Mouse (Mus musculus) lung, adult 2 months (tissue): ENCODE measurements around the gene Dbnl. TPM values are rescaled to one million over a fixed set of nuclear protein-coding genes. Genes with fewer than 3 reads are reported as not detected.

ENCODE experiments used
- DNase-seq: peaks from one replicate; pipeline ENCODE4 v3.0.0; 2022
- H3K4me1 ChIP-seq: fragments of 200-500 bp; 2 replicates; pipeline ENCODE4 v1.6.1; 2011; ENCODE audit warnings: low read length; ENCODE audit not compliant: control insufficient read depth, insufficient read depth
- H3K4me3 ChIP-seq: fragments of 200-500 bp; replicated peaks from 2 replicates; pipeline ENCODE3; 2011; ENCODE audit warnings: low read depth, mild to moderate bottlenecking, control low read depth, low read length; ENCODE audit errors: extremely low read depth
- CTCF ChIP-seq: fragments of 200-500 bp; IDR thresholded peaks from 2 replicates; pipeline ENCODE4 v1.5.1; 2011; ENCODE audit warnings: mild to moderate bottlenecking, low read length, control low read depth; ENCODE audit not compliant: insufficient read depth
- POLR2A ChIP-seq: fragments of 200-500 bp; IDR thresholded peaks from 2 replicates; pipeline ENCODE4 v1.6.1; 2011; ENCODE audit warnings: low read depth, mild to moderate bottlenecking, control low read depth, low read length, borderline replicate concordance; ENCODE audit errors: extremely low read depth
- WGBS: fragments of 180-500 bp; shearing (Covaris S2); methylation state at CpG from one replicate; pipeline ENCODE4 v1.1.7; 2018; 5-methylcytosine and 5-hydroxymethylcytosine counted together
- polyA plus RNA-seq: library from polyadenylated mRNA; depleted of rRNA; stranded (reverse); fragments of >200 nt; gene quantifications from 2 replicates; pipeline ENCODE4 v1.2.3, GENCODE M21; 2012

Dbnl gene
- polyA plus RNA-seq, 1 experiment: 91.4 TPM

DNA sequence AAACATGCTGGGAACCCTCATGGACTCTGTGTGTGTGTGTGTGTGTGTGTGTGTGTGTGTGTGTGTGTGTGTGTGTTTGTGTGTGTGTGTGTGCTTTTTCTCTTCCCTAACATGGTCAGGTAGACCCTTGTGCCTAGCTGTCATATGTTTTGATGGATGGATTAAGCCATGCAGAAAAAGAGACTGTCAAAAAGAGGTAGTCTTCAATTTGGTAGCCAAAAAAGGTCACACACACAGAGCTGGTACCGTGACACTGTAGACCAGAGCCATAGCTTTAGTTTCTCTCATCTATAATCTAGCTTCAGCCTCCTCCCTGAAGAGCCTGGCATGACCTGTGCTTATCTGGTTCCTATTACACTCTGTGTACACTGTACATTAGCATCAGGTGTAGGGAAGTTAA lies 2.1 kb downstream of the Dbnl start:
- TF ChIP-seq POLR2A (no peak), CTCF (no peak)
- Histone ChIP-seq H3K4me1 (peaks cover 3% of the 10 kb centered on the region; the same call in 1 of the 2 replicates), H3K4me3 (no peak overlapping the region)
- WGBS: 85% methylated on average over 1 of the region's 1 CpGs
- no peak for DNase-seq

- Histone ChIP-seq H3K4me3 (no peak overlapping the region), H3K4me1 (peaks cover 4% of the 10 kb centered on the region; the same call in 1 of the 2 replicates)
- TF ChIP-seq CTCF: no peak
- no peak for TF ChIP-seq POLR2A
- DNase-seq: no peak
- 72% methylated on average over 9 of the region's 9 CpGs for WGBS
Observed at GRCm38 (mm10) chr11:5795290-5795689, 7.0 kb downstream of the Dbnl start.

DNA sequence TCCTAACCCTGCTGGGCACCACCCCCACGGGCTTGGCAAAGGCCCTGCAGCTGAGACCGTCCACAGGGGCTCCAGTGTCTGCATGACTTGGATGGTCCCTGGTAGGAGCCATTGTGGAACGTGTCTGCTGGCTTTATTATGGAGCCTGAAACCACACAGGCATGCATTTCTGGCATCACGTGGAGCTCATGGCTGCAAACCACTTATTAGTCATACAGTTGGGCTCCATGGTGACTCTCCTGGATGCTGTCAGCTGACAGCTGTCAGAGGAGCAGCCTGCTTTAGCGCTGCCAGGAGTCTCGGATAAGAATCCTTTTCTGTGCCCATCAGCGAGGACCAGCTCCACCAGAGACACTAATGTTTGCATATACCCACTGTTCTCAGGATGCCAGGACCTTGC lies 7.4 kb downstream of the Dbnl start:
- no peak for DNase-seq
- H3K4me1 ChIP-seq: peaks cover 6% of the 10 kb centered on the region
- WGBS: 77% methylated on average over 7 of the region's 7 CpGs
- TF ChIP-seq POLR2A (no peak), CTCF (no peak)
- no peak overlapping the region for H3K4me3 ChIP-seq

DNA sequence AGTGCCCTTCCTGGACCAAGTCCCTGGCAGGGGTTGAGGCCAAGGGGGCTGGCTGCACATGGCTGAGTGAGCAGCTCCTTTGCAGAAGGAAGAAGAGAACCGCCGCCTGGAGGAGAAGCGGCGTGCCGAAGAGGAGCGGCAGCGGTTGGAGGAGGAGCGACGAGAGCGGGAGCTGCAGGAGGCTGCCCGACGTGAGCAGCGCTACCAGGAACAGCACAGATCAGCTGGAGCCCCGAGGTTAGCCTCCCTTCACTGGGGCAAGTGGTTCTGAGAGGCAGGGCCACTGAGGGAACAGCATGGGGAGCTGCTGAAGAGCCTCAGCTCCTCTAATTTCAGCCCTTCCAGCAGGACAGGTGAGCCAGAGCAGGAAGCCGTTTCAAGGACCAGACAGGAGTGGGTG lies 8.7 kb downstream of the Dbnl start:
- 87% methylated on average over 15 of the region's 15 CpGs for WGBS
- Histone ChIP-seq H3K4me3 (no peak overlapping the region), H3K4me1 (peaks cover 11% of the 10 kb centered on the region)
- TF ChIP-seq POLR2A (no peak), CTCF (no peak)
- no peak for DNase-seq

GRCm38 (mm10) chr11:5797371-5797770 lies 9.1 kb downstream of the Dbnl start:
- Histone ChIP-seq H3K4me3 (no peak overlapping the region), H3K4me1 (peaks cover 12% of the 10 kb centered on the region)
- TF ChIP-seq CTCF: no peak
- TF ChIP-seq POLR2A: no peak
- no peak for DNase-seq
- WGBS: 82% methylated on average over 11 of the region's 11 CpGs

- H3K4me3 ChIP-seq: no peak overlapping the region
- H3K4me1 ChIP-seq: peaks cover 15% of the 10 kb centered on the region
- 96% methylated on average over 5 of the region's 5 CpGs for WGBS
- no peak for DNase-seq
- TF ChIP-seq CTCF (no peak), POLR2A (no peak)
Observed at GRCm38 (mm10) chr11:5797928-5798327, 9.6 kb downstream of the Dbnl start.

DNA sequence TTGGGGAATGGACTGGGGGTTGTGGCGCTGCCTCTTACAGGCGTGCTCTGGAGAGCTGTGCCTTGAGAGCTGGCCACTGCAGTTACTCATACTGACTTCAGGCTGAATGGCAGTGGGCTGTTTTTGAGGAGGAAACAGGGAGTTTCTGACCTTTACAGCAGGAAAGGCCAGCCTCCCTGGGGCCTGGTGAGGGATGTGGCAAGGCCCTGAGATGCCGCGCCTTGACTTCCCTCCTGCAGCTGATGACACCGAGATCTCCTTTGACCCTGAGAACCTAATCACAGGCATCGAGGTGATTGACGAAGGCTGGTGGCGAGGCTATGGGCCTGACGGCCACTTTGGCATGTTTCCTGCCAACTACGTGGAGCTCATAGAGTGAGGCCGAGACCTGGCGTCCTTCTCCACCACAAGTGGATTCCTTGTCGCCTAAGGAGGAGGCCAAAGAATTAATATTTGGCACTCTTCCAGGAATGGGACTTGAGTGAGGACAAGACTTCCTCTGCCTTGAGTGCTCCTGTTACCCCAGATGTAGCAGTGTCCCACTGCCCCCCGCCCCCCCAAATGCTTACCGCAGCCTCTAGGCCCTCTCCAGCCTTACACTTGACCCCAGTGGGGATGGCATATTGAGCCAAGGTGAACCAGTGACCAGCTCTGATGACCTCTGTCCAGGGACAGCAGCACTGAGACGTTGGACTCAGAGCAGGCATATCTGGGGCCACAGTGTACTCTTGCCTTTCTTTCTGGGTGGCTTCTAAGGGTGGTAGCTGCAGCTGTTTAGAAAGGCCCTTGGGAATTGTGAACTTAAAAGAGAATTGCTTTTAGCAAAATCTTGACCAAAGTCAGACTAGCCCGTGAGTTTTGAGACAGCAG lies 11.6 kb downstream of the Dbnl start:
- DNase-seq: peak; percentile 73
- H3K4me3 ChIP-seq: no peak overlapping the region
- TF ChIP-seq CTCF (no peak), POLR2A (no peak)
- H3K4me1 ChIP-seq: peaks cover 15% of the 10 kb centered on the region
- 58% methylated on average over 17 of the region's 17 CpGs for WGBS

DNA sequence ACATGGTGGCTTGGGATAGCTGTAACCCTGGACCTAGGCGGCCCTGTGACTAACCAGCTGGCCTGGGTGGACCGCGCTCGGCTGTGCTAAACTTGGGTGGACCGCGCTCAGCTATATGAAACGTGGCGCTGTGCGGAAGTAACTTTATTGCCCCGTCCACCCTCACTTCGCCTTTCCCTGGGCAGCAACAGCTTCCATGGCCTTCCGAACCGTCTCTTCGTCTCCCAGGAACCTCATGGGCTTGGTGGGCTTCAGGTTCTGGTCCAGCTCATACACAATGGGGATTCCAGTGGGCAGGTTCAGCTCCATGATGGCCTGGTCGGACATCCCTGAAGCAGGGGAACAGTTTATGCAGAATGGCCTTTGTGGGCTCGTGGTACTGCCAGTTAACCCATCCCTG lies 13.2 kb downstream of the Dbnl start:
- H3K4me3 ChIP-seq: no peak overlapping the region
- H3K4me1 ChIP-seq: peaks cover 15% of the 10 kb centered on the region
- 91% methylated on average over 16 of the region's 16 CpGs for WGBS
- DNase-seq: no peak
- TF ChIP-seq CTCF: no peak
- TF ChIP-seq POLR2A: no peak

DNA sequence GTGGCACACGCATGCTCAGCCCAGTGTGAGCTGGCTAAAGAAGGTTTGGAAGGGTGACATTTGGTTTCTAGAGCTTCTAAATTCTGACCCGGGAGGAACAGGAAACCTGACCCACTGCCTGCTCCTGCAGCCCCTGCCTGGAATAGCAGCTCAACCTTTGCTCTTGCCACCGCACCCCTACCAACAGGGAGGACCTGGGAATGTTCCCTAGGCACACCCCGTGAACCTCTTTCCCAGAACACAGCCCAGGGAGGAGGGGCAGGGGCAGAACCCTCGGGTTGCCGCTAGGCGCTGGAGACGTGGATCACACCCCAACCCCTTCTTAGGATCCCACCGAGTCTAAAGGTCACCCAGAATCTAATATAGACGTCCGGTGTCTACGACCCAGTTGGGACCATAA lies 13.7 kb downstream of the Dbnl start:
- 62% methylated on average over 12 of the region's 12 CpGs for WGBS
- Histone ChIP-seq H3K4me1 (peaks cover 15% of the 10 kb centered on the region), H3K4me3 (no peak overlapping the region)
- DNase-seq: no peak
- no peak for TF ChIP-seq CTCF
